Mouse (Mus musculus): ENCODE measurements around the gene Polr3k. TPM values are rescaled to one million over a fixed set of nuclear protein-coding genes. Genes with fewer than 3 reads are reported as not detected.

Polr3k gene
- polyA plus RNA-seq, 1 experiment from 2014 or later = 107 TPM

DNA sequence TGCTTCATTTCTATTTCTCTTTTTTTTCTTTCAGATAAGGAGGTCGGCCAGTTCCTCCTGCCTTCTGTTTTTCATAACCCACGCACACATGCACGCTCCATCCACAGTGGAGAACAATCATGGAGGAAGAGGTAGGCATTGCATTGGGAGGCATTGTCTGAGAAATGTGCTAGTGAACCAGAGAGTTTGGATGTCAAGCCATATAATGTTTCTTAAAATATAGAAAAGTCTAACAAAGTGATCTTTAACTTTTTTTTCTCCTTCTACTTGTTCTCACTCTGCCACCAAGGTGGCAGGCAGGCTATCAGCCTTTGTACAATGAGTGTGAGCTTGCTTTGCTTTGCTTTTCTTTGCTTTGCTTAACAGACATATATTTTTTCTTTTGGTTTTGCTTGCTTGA is 53.7 kb downstream of the Polr3k start:
- Histone ChIP-seq H3K36me3 (replicated peaks) (no peaks in the 10 kb centered on the region), H3K27ac (no peak overlapping the region), H3K4me3 (no peak overlapping the region), H3K9me3 (no peaks in the 10 kb centered on the region; the same call in 1 of the 2 replicates), H3K27me3 (ENCODE audit: poor library complexity, severe bottlenecking) (no peaks in the 10 kb centered on the region), H3K4me1 (no peaks in the 10 kb centered on the region)
- DNase-seq (ENCODE audit: extremely low spot score, low spot score) = peak; percentile 63
- 49% methylated on average over 3 of the region's 3 CpGs for WGBS

- Histone ChIP-seq H3K27me3 (ENCODE audit: poor library complexity, severe bottlenecking) (no peaks in the 10 kb centered on the region), H3K4me3 (no peak overlapping the region), H3K36me3 (replicated peaks) (no peaks in the 10 kb centered on the region), H3K9me3 (no peaks in the 10 kb centered on the region; the same call in 1 of the 2 replicates), H3K4me1 (no peaks in the 10 kb centered on the region), H3K27ac (no peak overlapping the region)
- 51% methylated on average over 3 of the region's 3 CpGs for WGBS
- DNase-seq (ENCODE audit: extremely low spot score, low spot score) = peak; percentile 79
Measured at GRCm38 (mm10) chr2:181918501-181918900, 54.4 kb downstream of the Polr3k start.

Other genes starting within 250 kb of the Polr3k start
- gene Gm29797, start 207.3 kb upstream of the Polr3k start, polyA plus RNA-seq (2016; fragmentation: Nextera tagmentation; extraction: Ambion mirVana) = 0.21 and 0.26 TPM in 2 replicates
- 19.7 and 21.2 TPM in 2 replicates for gene Sox18, start 192.7 kb upstream of the Polr3k start, polyA plus RNA-seq (2016; fragmentation: Nextera tagmentation; extraction: Ambion mirVana)
- 17.0 and 18.7 TPM in 2 replicates for gene Tcea2, start 184.0 kb upstream of the Polr3k start, polyA plus RNA-seq (2016; fragmentation: Nextera tagmentation; extraction: Ambion mirVana)
- gene Rgs19, start 170.4 kb upstream of the Polr3k start, polyA plus RNA-seq (2016; fragmentation: Nextera tagmentation; extraction: Ambion mirVana) = 75.0 and 81.6 TPM in 2 replicates
- gene Lkaaear1, start 165.9 kb upstream of the Polr3k start, polyA plus RNA-seq (2016; fragmentation: Nextera tagmentation; extraction: Ambion mirVana) = not detected in 2 replicates
- 4.5 and 5.2 TPM in 2 replicates for gene Oprl1, start 149.3 kb upstream of the Polr3k start, polyA plus RNA-seq (2016; fragmentation: Nextera tagmentation; extraction: Ambion mirVana)
- 9.5 and 11.5 TPM in 2 replicates for gene Myt1, start 101.0 kb upstream of the Polr3k start, polyA plus RNA-seq (2016; fragmentation: Nextera tagmentation; extraction: Ambion mirVana)
- gene Pcmtd2, start 26.5 kb upstream of the Polr3k start, polyA plus RNA-seq (2016; fragmentation: Nextera tagmentation; extraction: Ambion mirVana) = 21.6 and 22.1 TPM in 2 replicates
- gene Gm14496, start 126.8 kb downstream of the Polr3k start, polyA plus RNA-seq (2016; fragmentation: Nextera tagmentation; extraction: Ambion mirVana) = not detected in 2 replicates